Mouse (Mus musculus) heart, postnatal 0 days (tissue): ENCODE measurements at regions not wholly inside any gene's neighbourhood (a gene's known extent, or its start where the extent isn't known, plus 50 kb on each side); places are given as distances from the start of the nearest gene placed in this dataset.
A peak's percentile ranks its signal among the peaks of the same experiment; 100 is the strongest.

Experiments used
- ATAC-seq: fragments of 200-750 bp; cut with Nextera tagmentation; 2 replicates; pipeline ENCODE4 v1.8.0; 2017; ENCODE audit warnings: low read depth, moderate number of reproducible peaks, moderate library complexity; ENCODE audit not compliant: insufficient read depth
- DNase-seq: peaks from one replicate; pipeline ENCODE4 v3.0.0-alpha.2; 2016; ENCODE audit warnings: low spot score
- H3K27ac ChIP-seq: fragments of 300-500 bp; sonication (generic); 2 replicates; pipeline ENCODE4 v1.5.1; 2014; ENCODE audit warnings: low read depth, mild to moderate bottlenecking
- H3K27me3 ChIP-seq: fragments of 300-500 bp; sonication (generic); 2 replicates; pipeline ENCODE4 v1.6.1; 2014; ENCODE audit warnings: low read length, mixed read lengths; ENCODE audit not compliant: control insufficient read depth, insufficient read depth
- H3K36me3 ChIP-seq: fragments of 300-500 bp; sonication (generic); replicated peaks from 2 replicates; pipeline ENCODE4 v1.6.1; 2014; ENCODE audit warnings: low read length, mixed read lengths; ENCODE audit not compliant: control insufficient read depth, insufficient read depth
- H3K4me1 ChIP-seq: fragments of 300-500 bp; sonication (generic); 2 replicates; pipeline ENCODE4 v1.6.1; 2014; ENCODE audit warnings: antibody characterized with exemption; ENCODE audit not compliant: control insufficient read depth, insufficient read depth
- H3K4me2 ChIP-seq: fragments of 300-500 bp; sonication (generic); 2 replicates; pipeline ENCODE4 v1.6.1; 2014; ENCODE audit warnings: low read depth, mild to moderate bottlenecking, low read length, moderate library complexity
- H3K4me3 ChIP-seq: fragments of 300-500 bp; sonication (generic); 2 replicates; pipeline ENCODE4 v1.5.1; 2014; ENCODE audit warnings: low read depth, low read length
- H3K9ac ChIP-seq: fragments of 300-500 bp; sonication (generic); replicated peaks from 2 replicates; pipeline ENCODE4 v1.6.1; 2014; ENCODE audit warnings: low read depth, low read length, mixed read lengths
- H3K9me3 ChIP-seq: fragments of 300-500 bp; sonication (generic); replicated peaks from 2 replicates; pipeline ENCODE4 v1.6.1; 2016; ENCODE audit warnings: low read length; ENCODE audit not compliant: control insufficient read depth
- CTCF ChIP-seq: IDR thresholded peaks from 2 replicates; pipeline ENCODE4 v1.5.1; 2016; ENCODE audit warnings: antibody characterized with exemption, control low read depth, low read depth
- EP300 ChIP-seq: IDR thresholded peaks from 2 replicates; pipeline ENCODE4 v1.6.1; 2016; ENCODE audit warnings: antibody characterized with exemption, low read depth
- WGBS: fragments of 180-500 bp; shearing (Covaris S2); extraction: QIAGEN DNeasy Blood & Tissue Kit; methylation state at CpG from one replicate; pipeline ENCODE4 v1.1.7; 2014; 5-methylcytosine and 5-hydroxymethylcytosine counted together

DNA sequence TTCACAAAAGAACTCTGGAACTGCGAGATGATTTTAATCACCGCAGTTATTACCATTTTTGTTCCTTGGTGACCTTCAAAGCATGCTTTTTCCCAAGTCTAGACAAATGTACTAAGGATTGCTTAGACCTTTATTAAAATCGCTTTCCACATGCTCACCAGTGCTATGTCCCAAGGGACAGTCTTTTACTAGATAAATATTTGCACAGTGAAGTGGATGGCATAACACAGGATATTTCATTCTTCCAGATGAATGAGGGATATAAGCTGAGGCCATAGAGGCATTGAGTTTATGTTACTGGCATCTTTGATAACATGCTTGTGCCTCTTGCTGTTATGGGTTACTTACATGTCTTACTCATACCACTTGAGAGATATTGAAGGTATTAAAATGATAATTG is 289.1 kb upstream of the Rgs18 start:
- Histone ChIP-seq H3K27ac (no peak overlapping the region), H3K27me3 (no peaks in the 10 kb centered on the region), H3K36me3 (no peaks in the 10 kb centered on the region), H3K4me3 (no peak overlapping the region), H3K9ac (no peak overlapping the region), H3K4me1 (no peaks in the 10 kb centered on the region), H3K9me3 (no peaks in the 10 kb centered on the region), H3K4me2 (no peak overlapping the region)
- no peak for ATAC-seq
- no peak for TF ChIP-seq EP300
- no peak for TF ChIP-seq CTCF
- WGBS: 85% methylated on average over 3 of the region's 3 CpGs
- no peak for DNase-seq

DNA sequence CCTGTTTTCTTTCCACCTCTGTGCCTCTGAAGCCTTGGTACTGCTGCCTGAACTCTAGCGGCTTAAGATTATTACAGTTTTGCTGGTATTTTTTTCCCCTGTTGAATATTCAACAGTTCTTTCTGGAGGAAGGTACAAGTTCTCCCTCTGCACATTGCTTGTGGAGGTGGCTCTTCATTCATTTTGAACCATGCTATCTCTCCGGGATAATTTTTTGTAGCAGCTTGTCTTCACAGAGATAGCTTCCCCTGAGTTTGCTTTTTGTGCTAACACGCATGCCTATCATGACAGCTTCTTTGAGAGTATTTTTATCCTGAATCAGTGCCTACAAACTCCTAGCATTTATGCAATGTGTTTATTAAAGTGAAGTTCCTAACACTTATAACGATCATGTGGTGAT is 240.4 kb upstream of the Rgs18 start:
- Histone ChIP-seq H3K27me3 (no peaks in the 10 kb centered on the region), H3K4me3 (no peak overlapping the region), H3K27ac (no peak overlapping the region), H3K4me2 (no peak overlapping the region), H3K36me3 (no peaks in the 10 kb centered on the region), H3K9ac (no peak overlapping the region), H3K9me3 (no peaks in the 10 kb centered on the region), H3K4me1 (no peaks in the 10 kb centered on the region)
- DNase-seq: no peak
- WGBS: 52% methylated on average over 4 of the region's 4 CpGs
- no peak for TF ChIP-seq CTCF
- no peak for TF ChIP-seq EP300
- no peak for ATAC-seq

DNA sequence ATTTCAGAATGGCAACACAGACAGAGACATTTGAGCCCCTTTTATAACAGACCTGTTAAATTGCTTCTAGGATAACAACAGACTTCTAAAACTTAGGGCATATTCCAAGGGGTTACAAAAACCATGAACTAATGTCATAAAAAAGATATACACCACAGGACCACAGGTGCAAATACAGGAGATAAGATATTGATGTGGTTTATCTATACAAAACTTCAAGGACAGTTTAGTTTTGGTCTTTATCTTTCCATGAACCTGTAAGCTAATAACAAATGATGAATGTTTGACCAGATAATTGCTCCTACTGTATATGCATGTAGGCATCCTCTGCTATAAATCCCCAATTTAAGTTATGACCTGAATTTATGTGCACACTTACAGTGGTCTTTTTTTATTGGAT is 235.6 kb upstream of the Rgs18 start:
- H3K4me3 ChIP-seq: no peak overlapping the region
- TF ChIP-seq CTCF (no peak), EP300 (no peak)
- no peak for DNase-seq
- ATAC-seq: no peak
- H3K27ac ChIP-seq: no peak overlapping the region
- no peak overlapping the region for H3K9ac ChIP-seq
- H3K9me3 ChIP-seq: no peaks in the 10 kb centered on the region
- H3K4me1 ChIP-seq: no peaks in the 10 kb centered on the region
- no peak overlapping the region for H3K4me2 ChIP-seq
- H3K36me3 ChIP-seq: no peaks in the 10 kb centered on the region
- no peaks in the 10 kb centered on the region for H3K27me3 ChIP-seq

DNA sequence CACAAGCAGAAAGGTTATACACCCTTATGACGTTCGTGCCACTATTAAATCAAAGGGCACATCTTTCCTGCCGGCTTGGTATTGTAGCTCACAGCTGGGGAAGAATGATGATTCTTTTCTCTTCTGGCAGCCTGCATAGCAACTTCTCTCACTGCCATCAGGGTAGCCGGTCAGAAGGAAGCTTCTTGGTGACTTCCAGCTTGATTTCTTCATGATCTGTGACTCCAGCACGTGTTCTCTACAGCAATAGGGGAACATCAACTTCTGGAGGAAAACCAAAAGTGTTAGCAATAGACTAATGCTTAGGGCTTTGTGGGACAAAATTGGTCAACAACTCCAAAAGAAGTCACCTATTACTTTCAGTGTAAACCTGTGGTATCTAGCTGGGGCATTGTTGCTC is 202.9 kb upstream of the Rgs18 start:
- no peak for ATAC-seq
- no peak overlapping the region for H3K9ac ChIP-seq
- H3K36me3 ChIP-seq: no peaks in the 10 kb centered on the region
- H3K27ac ChIP-seq: no peak overlapping the region
- 61% methylated on average over 5 of the region's 5 CpGs for WGBS
- no peak for DNase-seq
- TF ChIP-seq EP300 (no peak), CTCF (no peak)
- H3K4me1 ChIP-seq: no peaks in the 10 kb centered on the region
- H3K9me3 ChIP-seq: no peaks in the 10 kb centered on the region
- H3K4me2 ChIP-seq: no peak overlapping the region
- H3K4me3 ChIP-seq: no peak overlapping the region
- H3K27me3 ChIP-seq: no peaks in the 10 kb centered on the region

DNA sequence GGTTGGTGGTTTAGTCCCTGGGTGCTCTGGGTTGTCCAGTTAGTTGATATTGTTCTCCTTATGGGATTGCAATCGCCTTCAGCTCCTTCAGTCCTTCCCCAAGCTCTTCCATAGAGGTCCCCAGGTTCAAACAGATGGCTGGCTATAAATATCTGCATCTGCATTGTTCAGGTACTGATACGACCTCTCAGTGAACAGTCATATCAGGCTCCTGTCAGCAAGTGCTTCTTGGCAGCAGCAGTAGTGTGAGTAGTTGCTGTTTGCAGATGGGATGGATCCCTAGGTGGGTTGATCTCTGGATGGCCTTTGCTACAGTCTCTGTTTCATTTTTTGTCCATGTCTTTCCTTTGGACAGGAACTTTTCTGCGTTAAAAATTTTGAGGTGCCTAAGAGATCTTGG is 190.5 kb upstream of the Rgs18 start:
- 24% methylated on average over 3 of the region's 3 CpGs for WGBS
- Histone ChIP-seq H3K9ac (no peak overlapping the region), H3K9me3 (no peaks in the 10 kb centered on the region), H3K36me3 (no peaks in the 10 kb centered on the region), H3K27me3 (no peaks in the 10 kb centered on the region), H3K27ac (no peak overlapping the region), H3K4me3 (no peak overlapping the region), H3K4me1 (no peaks in the 10 kb centered on the region), H3K4me2 (no peak overlapping the region)
- DNase-seq (no peak), ATAC-seq (peak; percentile 58; the same call in 1 of the 2 replicates)
- TF ChIP-seq CTCF: no peak

DNA sequence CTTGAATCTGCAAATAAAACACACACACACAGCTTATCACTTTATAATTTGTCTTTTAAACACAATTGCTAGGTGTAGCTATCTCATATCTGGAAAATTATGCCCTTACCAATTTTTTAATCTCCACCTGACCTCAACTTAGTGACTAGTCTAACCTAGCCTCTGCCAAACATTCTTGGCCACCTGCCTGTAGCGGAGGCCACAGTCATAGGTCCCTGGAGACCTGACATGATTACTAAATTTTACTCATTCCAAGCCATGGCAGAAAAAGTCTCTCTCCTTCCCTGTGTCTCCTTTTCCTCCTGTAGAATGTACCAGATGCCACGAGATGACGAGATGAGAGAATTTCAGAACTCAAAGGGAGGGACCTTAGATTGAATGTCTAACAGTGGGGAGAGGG is 163.8 kb upstream of the Rgs18 start:
- TF ChIP-seq EP300 (no peak), CTCF (no peak)
- 64% methylated on average over 3 of the region's 3 CpGs for WGBS
- DNase-seq: no peak

More for the DNA sequence above, 163.8 kb upstream of the Rgs18 start:
- no peak for ATAC-seq
- no peaks in the 10 kb centered on the region for H3K9me3 ChIP-seq
- H3K27ac ChIP-seq: no peak overlapping the region
- no peak overlapping the region for H3K4me3 ChIP-seq
- 0 out of 2 replicates have a peak, but pooled peaks cover 6% of the 10 kb centered on the region for H3K4me1 ChIP-seq
- H3K9ac ChIP-seq: no peak overlapping the region
- H3K27me3 ChIP-seq: no peaks in the 10 kb centered on the region
- H3K36me3 ChIP-seq: no peaks in the 10 kb centered on the region
- H3K4me2 ChIP-seq: no peak overlapping the region
